Mouse (Mus musculus): ENCODE results near the gene Slbp. TPM values are rescaled to one million over a fixed set of nuclear protein-coding genes. Genes with fewer than 3 reads are reported as not detected.

Gene Slbp
- 34.5 TPM for polyA plus RNA-seq (2015; fragmentation: Illumina TruSeq; extraction: RNeasy Lipid Tissue Mini Kit (QIAGEN cat#74804); ENCODE audit: low read depth, low replicate concordance)

DNA sequence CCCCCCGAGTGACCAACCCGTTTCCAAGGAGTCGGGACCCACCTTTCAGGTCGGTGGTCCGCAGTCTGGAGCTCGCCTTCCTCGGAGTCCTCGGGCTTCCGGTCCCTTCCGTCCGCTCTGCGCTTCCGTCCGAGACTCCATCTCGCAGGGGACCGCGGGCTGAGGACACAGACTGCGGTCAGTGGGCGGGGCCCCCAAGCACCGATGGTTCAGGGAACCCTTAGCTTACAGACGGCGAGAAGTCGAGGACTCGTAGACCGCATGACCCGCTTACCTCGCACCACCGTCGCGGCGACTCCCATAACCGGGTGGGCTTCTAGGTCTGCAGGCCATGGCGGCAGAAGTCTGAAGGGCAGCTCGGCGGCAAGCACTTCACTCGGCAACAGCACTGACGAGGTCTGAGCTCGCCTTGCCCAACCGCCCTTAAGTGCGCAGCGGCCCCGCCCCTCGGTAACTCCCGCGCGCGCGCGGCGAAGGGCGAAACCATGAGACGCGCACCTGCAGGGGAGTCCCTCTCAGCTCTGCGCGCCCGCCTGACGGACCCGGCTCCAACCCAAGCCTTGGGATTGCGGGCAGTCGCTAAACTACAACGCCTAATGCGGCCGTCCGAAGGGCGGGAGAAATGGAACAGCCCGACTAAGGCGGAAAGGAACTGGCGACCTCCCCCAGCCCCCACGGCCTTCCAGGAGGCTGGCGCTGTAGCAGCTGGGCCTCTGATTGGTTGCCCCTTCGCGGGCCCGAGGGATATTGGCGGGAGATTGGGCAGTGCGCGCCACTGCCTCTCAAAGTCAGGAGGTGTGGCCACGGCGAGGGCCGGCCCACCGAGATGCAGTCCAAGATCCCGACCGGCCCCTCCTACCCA is at the start of gene Slbp:
Slbp (minus strand) TSS at position 654 of the 862 bp plus-strand sequence.

DNA sequence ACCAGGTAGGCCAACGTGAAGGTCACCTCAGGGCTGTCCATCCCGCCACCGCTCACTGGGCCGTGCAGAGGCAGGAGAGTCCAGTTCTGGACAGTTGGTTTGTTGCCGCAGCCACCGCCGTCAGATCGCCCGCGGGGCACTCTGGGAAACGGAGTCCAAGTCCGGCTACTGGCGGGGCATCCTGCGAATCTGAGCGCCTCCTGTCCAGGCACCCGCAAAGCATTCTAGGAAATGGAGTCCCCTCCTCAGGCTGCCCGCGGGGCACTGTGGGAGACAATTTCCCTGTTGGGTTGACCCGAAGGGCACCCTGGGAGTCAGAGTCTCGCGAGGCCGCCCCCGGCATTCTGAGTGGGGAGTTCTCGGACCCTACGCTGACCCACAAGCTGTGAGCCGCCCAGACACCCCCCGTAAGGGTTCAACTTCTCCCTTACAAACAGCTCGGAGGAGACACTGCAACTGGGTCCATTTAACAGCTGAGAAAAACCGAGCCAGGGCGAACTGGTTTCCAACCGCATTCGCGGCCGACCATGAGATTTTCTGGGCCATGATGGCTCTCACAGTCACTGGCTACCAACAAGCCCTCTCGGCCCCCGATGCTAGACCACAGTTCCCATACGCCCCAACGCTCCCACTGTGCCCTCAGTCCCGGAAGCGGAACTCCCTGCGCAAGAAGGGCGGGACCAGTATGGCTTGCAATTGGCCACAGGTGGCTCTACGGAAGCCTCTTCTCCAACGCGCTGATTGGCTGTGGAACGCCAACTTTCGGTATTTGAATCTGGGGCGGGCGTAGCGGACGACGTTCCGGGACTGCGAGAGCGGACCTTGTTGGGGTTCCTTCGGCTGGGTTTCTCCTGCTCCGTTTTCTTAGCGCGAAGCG is 5.7 kb upstream of the Slbp start, which contains the start of the genes Tacc3 and Tmem129:
Tacc3 (plus strand) TSS at position 342 of the 877 bp plus-strand sequence.
Tmem129 (minus strand) TSS at position 630 of the 877 bp plus-strand sequence.

DNA sequence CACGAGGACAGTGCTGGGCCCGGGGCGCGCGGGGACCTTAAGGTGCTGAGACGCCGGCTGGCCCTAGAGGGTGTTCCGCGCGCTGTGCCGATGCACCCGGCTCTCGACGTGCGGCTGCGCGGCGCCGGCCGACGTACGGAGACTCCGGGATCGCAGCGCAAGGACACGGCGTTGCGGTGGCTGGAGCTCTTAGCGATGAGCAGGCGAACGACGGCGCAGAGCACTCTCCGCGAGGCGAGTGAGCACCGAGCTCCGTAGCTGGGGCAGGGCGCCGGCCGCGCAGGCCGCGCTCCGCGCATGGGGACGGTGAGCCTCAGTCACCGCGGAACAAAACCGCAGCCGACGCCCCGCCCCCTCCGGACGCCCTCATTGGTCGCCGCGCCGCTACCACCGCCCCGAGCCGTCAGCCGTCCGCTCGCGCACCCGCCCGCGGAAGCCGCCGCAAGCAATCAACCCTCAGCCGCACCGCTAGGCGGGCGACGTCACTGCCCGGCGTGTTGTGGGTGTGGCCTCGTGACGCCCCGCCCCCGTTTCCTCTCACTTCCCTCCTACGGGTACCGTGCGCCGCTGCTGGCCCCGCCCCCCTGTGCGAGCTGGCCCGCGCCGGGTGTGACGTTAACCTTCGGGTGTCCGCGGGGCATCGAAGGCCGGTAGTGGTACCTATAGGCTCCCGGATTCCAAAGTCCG is 22.9 kb downstream of the Slbp start, which contains the start of the genes Fam53a and Gm9903:
Fam53a (minus strand) TSS at position 335 of the 687 bp plus-strand sequence.
Gm9903 (plus strand) TSS at position 625 of the 687 bp plus-strand sequence.

Other genes with a start within 250 kb of the Slbp start
- gene Nkx1-1, start 218.6 kb downstream of the Slbp start, polyA plus RNA-seq (2015; fragmentation: Illumina TruSeq; extraction: RNeasy Lipid Tissue Mini Kit (QIAGEN cat#74804); ENCODE audit: low read depth, low replicate concordance), result not detected
- 25.0 TPM for gene Fam53a, start 22.9 kb downstream of the Slbp start, polyA plus RNA-seq (2015; fragmentation: Illumina TruSeq; extraction: RNeasy Lipid Tissue Mini Kit (QIAGEN cat#74804); ENCODE audit: low read depth, low replicate concordance)
- 0.43 TPM for gene Gm9903, start 22.6 kb downstream of the Slbp start, polyA plus RNA-seq (2015; fragmentation: Illumina TruSeq; extraction: RNeasy Lipid Tissue Mini Kit (QIAGEN cat#74804); ENCODE audit: low read depth, low replicate concordance)
- 6.2 TPM for gene Tacc3, start 5.6 kb upstream of the Slbp start, polyA plus RNA-seq (2015; fragmentation: Illumina TruSeq; extraction: RNeasy Lipid Tissue Mini Kit (QIAGEN cat#74804); ENCODE audit: low read depth, low replicate concordance)
- 31.7 TPM for gene Tmem129, start 5.8 kb upstream of the Slbp start, polyA plus RNA-seq (2015; fragmentation: Illumina TruSeq; extraction: RNeasy Lipid Tissue Mini Kit (QIAGEN cat#74804); ENCODE audit: low read depth, low replicate concordance)
- gene Fgfr3, start 69.1 kb upstream of the Slbp start, polyA plus RNA-seq (2015; fragmentation: Illumina TruSeq; extraction: RNeasy Lipid Tissue Mini Kit (QIAGEN cat#74804); ENCODE audit: low read depth, low replicate concordance), result 96.3 TPM
- 51.3 TPM for gene Letm1, start 130.2 kb upstream of the Slbp start, polyA plus RNA-seq (2015; fragmentation: Illumina TruSeq; extraction: RNeasy Lipid Tissue Mini Kit (QIAGEN cat#74804); ENCODE audit: low read depth, low replicate concordance)
- 47.8 TPM for gene Nsd2, start 168.2 kb upstream of the Slbp start, polyA plus RNA-seq (2015; fragmentation: Illumina TruSeq; extraction: RNeasy Lipid Tissue Mini Kit (QIAGEN cat#74804); ENCODE audit: low read depth, low replicate concordance)